Mouse (Mus musculus) E14TG2a.4 (cell line): ENCODE measurements around the gene Hmgcl.
"Not testable (repeated sequence)": the region's sequence is repeated elsewhere in the genome, so short reads cannot be mapped to it uniquely, and the experiment has no call there.

Source experiments
- H3K27me3 ChIP-seq: 2 replicates; pipeline ENCODE4 v1.6.1; 2014; ENCODE audit warnings: low read length, control low read depth; ENCODE audit not compliant: insufficient read depth
- H3K36me3 ChIP-seq: 2 replicates; pipeline ENCODE4 v1.6.1; 2014; ENCODE audit warnings: low read length, control low read depth; ENCODE audit not compliant: insufficient read depth
- H3K4me1 ChIP-seq: replicated peaks from 2 replicates; pipeline ENCODE4 v1.6.1; 2014; ENCODE audit warnings: low read depth, low read length, control low read depth
- H3K4me3 ChIP-seq: replicated peaks from 2 replicates; pipeline ENCODE4 v1.5.1; 2014; ENCODE audit warnings: mild to moderate bottlenecking, low read length
- H3K9me3 ChIP-seq: 2 replicates; pipeline ENCODE4 v1.6.1; 2014; ENCODE audit warnings: low read length, control low read depth
- CTCF ChIP-seq: conservative IDR thresholded peaks from 2 replicates; pipeline ENCODE4 v1.5.1; 2014; ENCODE audit warnings: low read length
- NANOG ChIP-seq: IDR thresholded peaks from 2 replicates; pipeline ENCODE4 v1.6.1; 2014; ENCODE audit warnings: borderline replicate concordance, low read length, mixed read lengths
- POU5F1 ChIP-seq: IDR thresholded peaks from 2 replicates; pipeline ENCODE4 v1.6.1; 2014; ENCODE audit warnings: low read length, borderline replicate concordance

Hmgcl gene

GRCm38 (mm10) chr4:135934708-135935500 lies 11.3 kb upstream of the Hmgcl start:
- no peak overlapping the region for H3K4me3 ChIP-seq
- no peaks in the 10 kb centered on the region for H3K9me3 ChIP-seq
- TF ChIP-seq POU5F1 (no peak), CTCF (no peak), NANOG (no peak)
- H3K27me3 ChIP-seq, result no peaks in the 10 kb centered on the region
- peaks cover 82% of the 10 kb centered on the region for H3K36me3 ChIP-seq
- H3K4me1 ChIP-seq, result peaks cover 20% of the 10 kb centered on the region

GRCm38 (mm10) chr4:135935502-135935901 lies 10.7 kb upstream of the Hmgcl start:
- Histone ChIP-seq H3K4me3 (no peak overlapping the region), H3K27me3 (no peaks in the 10 kb centered on the region), H3K36me3 (peaks cover 77% of the 10 kb centered on the region), H3K9me3 (no peaks in the 10 kb centered on the region), H3K4me1 (peaks cover 22% of the 10 kb centered on the region)
- no peak for TF ChIP-seq POU5F1
- no peak for TF ChIP-seq NANOG
- TF ChIP-seq CTCF, result no peak

GRCm38 (mm10) chr4:135938858-135939257 lies 7.4 kb upstream of the Hmgcl start:
- peaks cover 47% of the 10 kb centered on the region for H3K36me3 ChIP-seq
- no peaks in the 10 kb centered on the region for H3K27me3 ChIP-seq
- H3K4me1 ChIP-seq, result peaks cover 36% of the 10 kb centered on the region
- no peaks in the 10 kb centered on the region for H3K9me3 ChIP-seq
- no peak overlapping the region for H3K4me3 ChIP-seq
- TF ChIP-seq NANOG, result no peak
- no peak for TF ChIP-seq POU5F1
- no peak for TF ChIP-seq CTCF

GRCm38 (mm10) chr4:135941026-135941425 lies 5.2 kb upstream of the Hmgcl start:
- H3K4me3 ChIP-seq, H3K27me3 ChIP-seq, H3K9me3 ChIP-seq: not testable (repeated sequence)
- peak; percentile 80 for TF ChIP-seq CTCF
- H3K36me3 ChIP-seq, result peaks cover 30% of the 10 kb centered on the region
- H3K4me1 ChIP-seq, result peaks cover 45% of the 10 kb centered on the region

- H3K4me1 ChIP-seq, result peaks cover 53% of the 10 kb centered on the region
- TF ChIP-seq NANOG (no peak), CTCF (no peak), POU5F1 (no peak)
- no peak overlapping the region for H3K4me3 ChIP-seq
- no peaks in the 10 kb centered on the region for H3K9me3 ChIP-seq
- peaks cover 20% of the 10 kb centered on the region for H3K36me3 ChIP-seq
- H3K27me3 ChIP-seq, result no peaks in the 10 kb centered on the region
Observed at GRCm38 (mm10) chr4:135942193-135942592, 4.1 kb upstream of the Hmgcl start.

GRCm38 (mm10) chr4:135943389-135943788 lies 2.9 kb upstream of the Hmgcl start:
- Histone ChIP-seq H3K27me3 (no peaks in the 10 kb centered on the region), H3K9me3 (no peaks in the 10 kb centered on the region), H3K36me3 (peaks cover 8% of the 10 kb centered on the region), H3K4me1 (peaks cover 53% of the 10 kb centered on the region), H3K4me3 (no peak overlapping the region)
- TF ChIP-seq CTCF (no peak), POU5F1 (no peak), NANOG (no peak)

GRCm38 (mm10) chr4:135945706-135946105 lies 542 bp upstream of the Hmgcl start:
- peak overlapping the region; percentile 93 for H3K4me3 ChIP-seq
- no peaks in the 10 kb centered on the region for H3K36me3 ChIP-seq
- H3K4me1 ChIP-seq, result peaks cover 50% of the 10 kb centered on the region
- TF ChIP-seq CTCF (no peak), POU5F1 (no peak), NANOG (no peak)
- no peaks in the 10 kb centered on the region for H3K27me3 ChIP-seq
- no peaks in the 10 kb centered on the region for H3K9me3 ChIP-seq

GRCm38 (mm10) chr4:135946659-135947301 lies 532 bp downstream of the Hmgcl start:
- H3K4me1 ChIP-seq, result peaks cover 51% of the 10 kb centered on the region
- TF ChIP-seq POU5F1, result no peak
- TF ChIP-seq CTCF, result no peak
- no peak for TF ChIP-seq NANOG
- H3K4me3 ChIP-seq, result peak overlapping the region; percentile 93
- no peaks in the 10 kb centered on the region for H3K9me3 ChIP-seq
- H3K27me3 ChIP-seq, result no peaks in the 10 kb centered on the region
- H3K36me3 ChIP-seq, result no peaks in the 10 kb centered on the region
